Mouse (Mus musculus) gastrocnemius, postnatal 4 days (tissue): Measurements from ENCODE around the gene Adarb1. TPM values are rescaled to one million over a fixed set of nuclear protein-coding genes. Genes with fewer than 3 reads are reported as not detected.
A peak's percentile ranks its signal among the peaks of the same experiment; 100 is the strongest.

Source experiments
- DNase-seq, 2 experiments: peaks; one replicate each; pipeline ENCODE4 v3.0.0; 2021 to 2022; ENCODE audit warnings: low spot score in 2 of 2, mixed read lengths in 2 of 2
- total RNA-seq, 2 experiments: library from RNA; stranded (reverse); gene quantifications; 2 replicates each; pipeline ENCODE4 v1.2.3; 2021

Gene Adarb1
- total RNA-seq, 2 experiments from 2014 or later, result 9.7 to 11.4 TPM

DNA sequence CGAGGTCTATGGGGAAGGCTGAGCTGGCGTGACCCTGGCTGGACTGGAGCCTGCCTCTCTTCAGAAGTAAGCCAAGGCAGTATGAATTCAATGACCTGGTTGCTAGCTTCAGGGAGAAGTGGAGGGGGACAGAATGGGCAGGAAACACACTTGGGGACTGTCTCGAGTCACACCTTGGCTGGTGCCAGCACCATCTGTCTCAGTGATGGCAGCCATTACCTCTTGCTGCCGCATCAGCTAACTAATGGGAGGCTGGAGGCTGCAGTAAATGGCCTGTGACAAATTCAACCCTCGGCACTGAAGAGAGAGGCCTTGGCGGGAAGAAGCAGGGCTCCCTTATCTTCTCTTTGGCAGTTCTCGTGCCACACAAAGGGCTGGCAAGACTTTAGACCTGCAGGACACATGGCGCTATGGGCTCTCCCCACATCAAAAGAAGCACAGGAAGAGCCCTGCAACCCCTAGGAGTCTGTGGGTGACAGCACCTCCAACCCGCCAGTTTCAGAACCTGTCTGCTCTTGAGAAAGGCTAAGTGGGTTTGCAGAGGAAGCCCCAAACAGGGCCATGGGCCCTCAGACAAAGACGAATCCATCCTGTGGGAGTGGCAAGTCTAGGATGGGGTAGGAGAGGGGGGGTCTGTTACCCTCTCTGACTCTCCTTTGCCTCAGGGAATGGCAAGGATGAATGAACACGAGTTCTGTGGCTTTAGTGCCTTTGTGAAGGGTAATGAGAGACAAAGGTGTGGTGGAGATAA, 144.9 kb downstream of the Adarb1 start:
- no peak for DNase-seq

DNA sequence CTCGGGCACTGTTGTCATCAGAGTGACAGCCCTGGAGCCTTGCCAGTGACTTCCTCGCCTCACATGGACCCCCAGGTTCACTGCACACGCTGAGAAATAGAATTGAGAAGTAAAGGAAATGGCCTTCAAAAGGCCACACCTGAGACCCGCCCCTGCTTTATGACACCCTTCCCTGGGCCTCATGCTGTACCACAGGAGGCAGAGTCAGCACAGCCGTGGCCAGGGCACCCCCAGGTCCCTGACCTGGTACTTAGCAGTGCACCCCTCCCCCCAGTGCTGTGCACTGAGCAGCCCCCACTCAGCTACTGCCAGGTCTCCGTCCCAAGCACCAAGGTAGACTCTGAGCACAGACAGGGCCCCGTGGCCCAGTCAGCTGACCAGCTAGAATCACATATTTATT, 148.9 kb downstream of the Adarb1 start:
- no peak for DNase-seq

DNA sequence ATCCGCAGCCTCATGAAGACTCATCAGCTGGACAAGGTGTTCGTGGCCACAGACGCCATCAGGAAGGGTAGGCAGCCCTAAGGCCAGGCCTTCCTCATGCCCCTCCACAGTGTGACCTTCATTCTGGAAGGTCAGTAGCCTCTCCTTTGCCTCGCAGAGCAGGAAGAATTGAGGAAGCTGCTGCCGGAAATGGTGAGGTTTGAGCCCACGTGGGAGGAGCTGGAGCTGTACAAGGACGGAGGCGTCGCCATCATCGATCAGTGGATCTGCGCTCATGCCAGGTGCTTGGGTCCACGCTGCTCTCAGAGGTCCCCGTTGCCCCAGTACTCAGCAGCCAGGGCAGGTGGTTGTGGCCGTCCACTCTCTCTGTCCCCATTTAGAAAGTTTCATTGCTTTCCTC, 151.0 kb downstream of the Adarb1 start:
- no peak for DNase-seq

DNA sequence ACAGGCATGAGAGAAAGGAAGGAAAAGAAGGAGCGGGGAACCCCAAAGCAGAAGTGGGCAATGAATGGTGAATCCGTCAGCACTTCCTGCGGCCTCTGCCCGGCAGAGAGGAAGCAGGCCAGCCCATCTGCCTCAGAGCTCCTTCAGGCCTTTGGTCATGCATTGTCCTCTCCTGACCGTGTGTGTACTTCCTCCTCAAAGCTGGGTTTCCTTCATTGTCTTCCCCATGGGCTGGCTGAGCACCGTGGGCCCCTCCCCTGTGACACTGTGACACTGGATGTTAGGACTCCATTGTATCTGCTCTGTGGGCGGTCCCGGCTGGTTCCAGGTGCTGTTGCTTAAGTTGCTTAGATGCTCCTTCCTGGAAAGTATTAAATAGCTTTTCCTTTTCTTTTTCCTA, 151.8 kb downstream of the Adarb1 start:
- DNase-seq, result no peak

DNA sequence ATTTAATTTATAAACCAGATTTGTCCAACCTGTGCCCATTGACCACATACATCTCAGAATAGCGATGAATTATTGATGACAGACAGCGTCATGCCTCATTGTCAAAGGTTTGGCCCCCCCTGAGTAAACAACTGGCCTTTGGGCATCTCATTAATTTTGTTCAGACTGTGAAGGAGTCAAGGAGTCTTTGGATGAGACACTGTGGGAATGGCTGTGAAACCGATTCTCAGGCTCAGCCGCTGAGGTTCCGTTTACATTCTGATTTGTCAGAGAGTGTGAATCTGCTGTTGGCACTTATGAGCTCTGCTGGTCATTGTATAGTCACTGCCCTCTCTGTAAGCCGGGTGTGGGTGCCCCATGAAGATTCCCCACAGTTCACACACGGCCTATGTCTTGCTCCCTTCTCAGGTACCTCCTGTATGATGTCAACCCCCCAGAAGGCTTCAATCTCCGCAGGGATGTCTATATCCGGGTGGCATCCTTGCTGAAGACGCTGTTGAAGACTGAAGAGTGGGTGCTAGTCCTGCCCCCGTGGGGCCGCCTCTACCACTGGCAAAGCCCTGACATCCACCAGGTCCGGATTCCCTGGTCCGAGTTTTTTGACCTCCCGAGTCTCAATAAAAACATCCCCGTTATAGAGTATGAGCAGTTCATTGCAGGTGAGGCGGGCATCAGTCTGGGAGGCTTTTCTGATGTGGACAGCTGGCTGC, 157.7 kb downstream of the Adarb1 start:
- no peak for DNase-seq

DNA sequence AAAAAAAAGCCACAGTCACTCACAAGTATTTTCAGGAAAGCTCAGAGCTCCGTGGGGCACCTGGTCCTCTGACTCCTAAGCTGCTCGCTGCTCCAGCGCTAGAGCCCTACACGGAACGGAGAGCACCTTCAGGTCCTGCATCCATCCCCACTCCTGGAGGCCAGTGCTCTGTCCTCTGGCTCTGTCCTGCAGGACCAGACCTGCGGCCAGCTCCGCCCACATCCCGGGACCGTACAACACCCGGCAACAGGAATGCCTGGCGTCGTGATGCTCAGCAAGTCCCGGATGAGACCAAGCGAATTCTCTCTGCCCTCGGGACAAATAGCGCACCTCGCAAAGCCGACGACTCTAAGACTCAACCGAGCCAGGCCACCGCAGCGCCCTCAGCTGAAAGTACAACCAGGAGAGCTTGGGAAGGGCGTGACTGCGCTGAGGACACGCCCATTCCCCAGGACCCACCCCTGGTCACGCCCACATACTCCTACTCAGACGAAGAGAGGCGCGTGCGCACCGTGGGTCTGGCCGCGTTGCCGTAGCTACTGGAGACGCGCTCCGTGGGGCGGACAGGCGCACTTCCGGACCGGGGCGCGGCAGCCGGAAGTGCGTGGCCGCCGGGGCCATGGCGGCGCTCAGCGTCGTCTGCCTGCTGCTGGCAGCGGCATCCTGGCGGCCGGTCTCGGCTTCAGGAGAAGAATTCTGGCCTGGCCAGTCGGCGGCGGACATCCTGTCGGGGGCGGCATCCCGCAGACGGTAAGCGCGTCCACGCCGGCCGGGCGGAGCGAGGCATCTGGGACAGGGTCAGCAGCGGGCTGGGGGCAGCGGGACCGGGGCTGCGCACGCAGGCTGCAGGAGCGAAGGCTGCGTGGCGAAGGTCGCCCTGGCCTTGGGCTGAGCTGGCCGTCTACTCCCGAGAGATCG, 159.1 kb downstream of the Adarb1 start, which contains the start of gene Pofut2:
Gene Pofut2 (plus strand): TSS at position 515 of the 918 bp plus-strand sequence.
- peak; percentile 94 to 96 for DNase-seq

DNA sequence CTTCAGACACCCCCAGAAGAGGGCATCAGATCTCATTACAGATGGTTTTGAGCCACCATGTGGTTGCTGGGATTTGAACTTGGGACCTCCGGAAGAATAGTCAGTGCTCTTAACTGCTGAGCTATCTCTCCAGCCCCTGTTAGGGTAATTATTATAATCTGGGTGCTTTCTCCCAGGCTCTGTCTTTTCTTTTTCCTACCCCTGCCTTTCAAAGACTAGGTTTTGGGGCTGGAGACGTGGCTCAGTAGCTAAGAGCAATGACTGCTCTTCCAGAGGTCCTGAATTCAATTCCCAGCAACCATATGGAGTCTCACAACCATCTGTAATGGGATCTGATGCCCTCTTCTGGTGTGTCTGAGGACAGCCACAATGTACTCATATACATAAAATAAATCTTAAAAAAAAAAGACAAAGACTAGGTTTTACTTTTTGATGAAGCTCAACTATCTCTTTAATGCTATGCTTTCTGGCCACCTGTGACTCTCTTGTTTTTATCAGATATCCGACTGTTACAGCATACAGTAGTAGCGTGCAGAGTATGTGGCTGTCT, 160.0 kb downstream of the Adarb1 start:
- no peak for DNase-seq

DNA sequence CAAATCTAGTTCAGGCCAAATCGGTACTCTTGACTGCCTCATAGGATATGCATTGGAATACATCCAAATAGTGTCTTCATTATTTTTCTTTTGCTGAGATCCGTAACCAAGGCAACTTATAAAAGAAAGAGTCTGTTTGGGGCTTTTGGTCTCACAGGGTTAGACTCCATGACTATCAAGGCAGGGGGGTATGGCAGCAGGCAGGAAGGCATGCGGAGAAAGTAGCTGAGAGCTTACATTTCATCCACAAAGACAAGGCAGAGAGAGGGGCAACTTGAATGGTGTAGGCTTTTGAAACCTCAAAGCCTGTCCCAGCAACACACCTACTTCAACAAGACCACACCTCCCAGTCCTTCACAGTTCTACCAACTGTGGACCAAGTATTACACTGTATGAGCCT, 162.4 kb downstream of the Adarb1 start:
- no peak for DNase-seq

DNA sequence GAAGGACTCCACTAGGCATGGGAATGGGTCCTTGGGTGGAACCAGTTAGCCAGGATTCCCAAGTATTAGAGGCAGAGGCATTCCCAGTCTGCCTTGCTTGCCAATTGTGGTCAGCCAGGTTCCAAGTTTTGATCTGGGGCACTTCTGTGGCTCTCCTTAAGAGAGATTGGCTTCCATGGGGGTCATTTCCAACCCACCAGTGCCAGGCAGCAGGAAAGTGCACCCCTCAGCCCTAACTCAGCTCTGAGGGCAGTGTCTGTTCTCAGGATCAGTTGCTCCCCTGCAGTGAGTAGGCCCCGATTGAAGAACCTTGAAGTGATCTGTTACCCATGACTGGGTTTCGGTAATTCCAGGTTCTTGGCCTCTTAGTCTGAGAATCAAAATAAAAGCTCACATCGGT, 162.8 kb downstream of the Adarb1 start:
- no peak for DNase-seq

DNA sequence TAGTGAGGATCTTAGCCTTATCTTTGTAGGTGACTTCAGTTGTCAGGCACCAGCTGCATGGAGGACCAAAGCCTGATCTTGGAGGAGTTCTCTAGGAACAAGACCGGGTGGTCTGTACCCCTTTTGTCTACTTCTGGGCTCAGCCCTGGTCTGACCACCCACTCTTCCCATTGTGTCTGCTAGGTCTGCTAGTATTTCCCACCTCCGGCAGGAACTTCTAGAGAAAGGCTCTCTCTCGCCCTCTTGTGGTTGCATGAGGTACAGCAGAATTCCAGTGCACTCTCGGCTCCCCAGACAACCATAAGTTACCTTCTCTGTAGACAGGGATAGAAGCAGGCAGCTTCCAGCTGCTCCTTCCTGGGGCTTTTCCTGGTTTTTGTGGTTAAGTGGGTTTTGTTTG, 165.3 kb downstream of the Adarb1 start:
- DNase-seq, result peak; percentile 70 to 78

DNA sequence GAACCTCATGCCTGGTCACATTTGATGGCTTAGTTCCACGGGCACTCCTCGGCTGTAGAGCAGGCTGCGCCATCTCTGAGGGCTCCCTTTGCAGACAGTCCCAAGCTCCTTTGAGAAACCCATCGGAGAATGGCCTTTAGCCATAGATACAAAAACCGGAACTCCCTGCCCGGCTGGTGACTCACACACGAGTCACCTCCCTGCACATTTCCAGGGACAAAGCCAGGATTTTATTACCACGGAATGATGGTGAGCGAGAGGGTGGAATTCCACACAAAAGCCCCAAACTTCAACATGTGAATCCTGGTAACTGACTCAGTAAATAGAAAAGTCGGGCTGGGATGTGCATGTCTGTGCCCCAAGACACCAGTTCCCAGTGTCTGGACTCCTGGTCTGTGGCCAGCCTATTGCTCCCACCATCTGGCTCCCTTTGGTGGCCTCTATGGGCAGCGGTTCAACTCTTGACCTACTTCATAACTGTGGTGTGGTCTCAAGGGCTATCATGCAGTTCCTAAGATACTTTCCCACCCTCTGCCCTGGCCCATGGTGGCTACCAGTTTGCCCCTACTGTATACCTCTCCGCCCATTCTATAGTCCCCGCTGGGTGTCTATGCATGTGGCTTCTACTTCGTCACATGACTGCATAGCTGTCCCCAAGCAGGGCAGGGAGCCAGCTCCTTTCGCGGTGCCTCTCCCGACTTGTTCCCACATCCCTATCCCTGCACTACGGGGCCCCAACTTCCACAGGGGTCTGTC, 166.1 kb downstream of the Adarb1 start:
- peak in 1 of 2 experiments; percentile 51 for DNase-seq

DNA sequence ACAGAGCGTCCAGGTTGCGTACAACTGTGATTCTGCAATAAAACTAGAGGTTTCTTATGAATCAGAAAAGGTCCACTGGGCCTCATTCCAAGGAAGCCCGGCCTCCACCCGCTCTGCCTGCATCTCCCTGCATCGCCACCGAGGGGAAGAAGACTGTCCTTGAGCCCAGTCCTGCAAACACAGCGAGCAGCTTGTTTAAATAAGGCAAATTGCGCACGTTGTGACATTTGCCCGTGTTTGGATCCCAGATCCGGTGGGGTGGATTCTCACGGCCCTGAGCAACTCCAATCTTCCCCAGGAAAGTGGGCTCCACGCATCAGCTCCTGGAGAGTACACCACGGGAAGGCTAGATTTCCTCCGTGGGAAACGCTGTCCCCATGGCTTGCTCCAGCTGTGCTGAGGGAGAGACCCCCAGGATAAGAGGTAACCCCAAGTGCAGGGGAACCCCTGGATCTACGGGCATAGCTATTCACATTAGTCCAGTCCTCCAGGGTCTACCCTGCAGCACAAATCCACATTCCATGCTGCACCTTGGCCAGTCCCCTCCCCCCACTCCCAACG, 166.8 kb downstream of the Adarb1 start:
- DNase-seq, result peak in 1 of 2 experiments; percentile 62

DNA sequence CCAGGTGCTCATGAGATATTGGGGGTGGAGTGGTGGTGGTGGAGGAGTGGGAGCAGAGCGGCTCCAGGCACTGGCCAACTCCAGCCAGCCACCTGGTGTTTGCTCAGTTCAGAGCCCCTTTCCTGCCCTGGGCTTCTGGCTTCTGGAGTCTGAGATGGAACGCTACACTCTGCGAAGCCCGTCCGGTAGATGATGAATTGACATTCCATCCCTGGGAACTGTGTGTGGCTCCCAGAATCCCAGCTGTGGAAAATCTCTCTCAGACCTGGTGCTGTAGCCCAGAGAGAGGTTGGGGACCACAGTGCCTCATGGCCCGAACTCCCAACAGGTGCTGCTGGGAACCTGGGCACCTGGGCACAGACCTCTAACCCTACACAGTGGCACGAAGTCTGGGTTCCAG, 170.4 kb downstream of the Adarb1 start:
- no peak for DNase-seq

DNA sequence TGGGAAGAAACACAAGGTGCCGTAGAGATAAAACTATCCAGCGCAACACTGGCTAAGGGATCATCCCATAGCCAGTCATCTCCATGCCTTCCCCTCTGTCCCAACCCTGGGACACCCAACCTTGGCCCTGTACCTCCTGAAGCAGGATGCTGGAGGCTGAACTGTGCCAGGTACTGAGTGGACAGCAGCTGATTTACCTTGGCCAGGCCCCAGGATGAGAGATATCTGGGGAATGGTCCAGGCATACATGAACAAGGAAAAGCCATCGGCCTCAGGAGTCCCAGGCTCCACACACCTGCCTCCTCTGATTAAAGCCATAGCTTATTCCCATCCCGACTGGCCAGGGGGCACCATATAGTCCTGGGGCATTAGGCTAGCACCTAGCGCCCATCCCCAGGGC, 171.0 kb downstream of the Adarb1 start:
- DNase-seq, result no peak

DNA sequence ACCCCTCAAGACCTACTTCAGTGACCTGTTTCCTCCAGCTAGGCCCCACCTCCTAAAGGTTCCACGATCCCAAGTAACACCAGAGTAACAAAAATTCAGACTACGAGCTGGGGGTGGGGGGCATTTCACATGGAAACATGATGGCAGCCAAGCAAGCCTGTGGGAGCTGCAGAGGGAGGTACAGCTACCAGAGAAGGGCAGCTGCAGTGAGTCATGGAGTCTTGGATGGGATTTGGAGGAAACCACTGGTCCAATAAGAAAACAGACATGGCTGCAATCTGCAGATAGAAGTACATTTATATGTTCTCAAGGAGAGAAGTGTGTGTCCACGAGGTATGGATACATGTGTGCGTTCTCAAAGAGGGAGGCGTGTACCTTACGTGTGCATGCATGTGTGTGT, 173.3 kb downstream of the Adarb1 start:
- no peak for DNase-seq

DNA sequence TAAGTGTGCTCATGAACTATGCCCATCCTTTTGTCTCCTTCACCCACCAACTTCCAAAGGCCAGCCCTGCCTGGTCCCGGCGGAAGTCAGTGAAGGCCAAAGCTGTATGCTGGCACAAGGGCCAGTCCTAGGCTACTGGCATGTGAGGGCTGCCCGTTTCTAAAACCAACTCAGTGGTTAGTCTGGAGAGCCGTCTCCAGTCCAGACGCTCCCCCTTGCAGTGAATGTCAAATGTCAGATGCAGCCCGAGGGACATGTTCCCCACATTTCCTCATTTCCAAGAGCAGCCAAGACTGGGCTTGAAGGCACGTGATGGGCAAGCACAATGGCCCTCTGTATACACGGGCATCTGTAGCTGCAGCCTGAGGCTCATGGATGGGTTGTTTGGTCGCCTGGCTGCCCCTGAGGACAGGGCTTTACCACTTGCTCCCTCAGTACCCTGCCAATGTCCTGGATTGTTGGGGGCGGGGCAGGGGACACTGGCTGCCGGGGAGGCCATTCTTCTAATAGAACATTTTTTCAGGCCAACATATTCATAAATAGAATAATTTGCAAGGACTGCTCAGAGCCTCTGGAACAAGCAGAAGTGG, 174.4 kb downstream of the Adarb1 start:
- DNase-seq, result no peak

DNA sequence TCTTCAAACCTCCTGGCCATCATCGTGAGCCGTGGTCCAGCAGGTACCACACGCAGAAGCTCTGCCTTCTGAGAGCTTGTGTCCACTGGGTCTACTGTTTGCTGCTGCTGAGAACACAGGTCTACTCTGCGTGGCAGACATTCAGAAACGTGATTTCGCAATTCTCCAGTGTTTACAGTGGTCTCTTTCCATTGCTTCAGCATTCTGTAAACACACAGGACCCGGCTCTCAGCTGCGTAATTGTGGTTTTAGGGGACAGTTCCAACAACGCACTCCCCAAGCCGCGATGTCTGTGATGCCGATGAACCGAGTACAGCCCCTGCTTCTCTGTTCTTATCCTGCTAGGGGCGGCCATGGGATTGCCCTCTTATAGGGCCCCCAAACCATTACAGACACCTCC, 175.2 kb downstream of the Adarb1 start:
- no peak for DNase-seq

DNA sequence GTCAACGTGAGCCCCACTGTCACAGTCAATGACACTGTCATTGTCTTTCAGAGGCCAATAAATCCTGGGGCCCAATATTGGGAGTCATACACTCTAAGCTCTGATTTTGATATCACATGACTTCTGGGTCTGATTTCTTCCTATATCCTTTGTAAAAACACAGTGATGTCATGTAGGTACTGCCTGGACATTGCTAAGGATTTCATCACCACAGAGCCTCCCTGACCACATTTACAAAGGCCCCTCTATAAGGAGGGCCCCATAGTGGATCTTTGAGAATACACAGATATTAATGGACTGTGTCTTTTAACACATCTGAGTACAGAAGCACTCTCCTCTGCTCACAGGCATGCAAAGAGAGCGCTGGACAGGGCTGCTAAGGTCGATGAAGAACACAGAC, 175.7 kb downstream of the Adarb1 start:
- DNase-seq, result no peak

DNA sequence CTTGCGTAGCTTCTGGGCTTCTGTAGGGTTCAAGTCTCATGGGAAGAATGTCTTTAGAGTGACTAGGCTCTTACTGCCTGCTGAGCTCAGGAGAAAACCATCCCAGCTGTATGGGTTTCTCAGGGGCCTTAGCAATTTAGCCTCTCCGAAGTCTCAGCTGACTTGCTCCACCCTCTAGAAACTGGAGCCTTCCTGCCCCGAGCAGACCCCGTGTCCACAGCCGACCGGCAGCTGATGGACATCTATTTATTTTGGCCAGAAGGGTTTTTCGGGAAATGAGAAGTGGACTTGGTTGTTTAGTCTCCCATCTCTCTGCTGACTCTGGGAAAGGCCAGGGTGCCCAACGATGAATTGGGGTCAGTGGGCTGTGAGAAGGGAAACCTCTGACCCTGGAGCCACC, 177.3 kb downstream of the Adarb1 start:
- DNase-seq, result no peak
